Mouse (Mus musculus) B cell, adult 2 months (primary cell): ENCODE results near the gene Agpat1.
A peak's percentile ranks its signal among the peaks of the same experiment; 100 is the strongest.

Experiments used
- DNase-seq, 2 experiments: peaks; one replicate each; pipeline ENCODE4 v3.0.0; 2022

Agpat1 gene

GRCm38 (mm10) chr17:34586796-34587422 lies 17.2 kb upstream of the Agpat1 start:
- DNase-seq, result peak; percentile 71 to 72

DNA sequence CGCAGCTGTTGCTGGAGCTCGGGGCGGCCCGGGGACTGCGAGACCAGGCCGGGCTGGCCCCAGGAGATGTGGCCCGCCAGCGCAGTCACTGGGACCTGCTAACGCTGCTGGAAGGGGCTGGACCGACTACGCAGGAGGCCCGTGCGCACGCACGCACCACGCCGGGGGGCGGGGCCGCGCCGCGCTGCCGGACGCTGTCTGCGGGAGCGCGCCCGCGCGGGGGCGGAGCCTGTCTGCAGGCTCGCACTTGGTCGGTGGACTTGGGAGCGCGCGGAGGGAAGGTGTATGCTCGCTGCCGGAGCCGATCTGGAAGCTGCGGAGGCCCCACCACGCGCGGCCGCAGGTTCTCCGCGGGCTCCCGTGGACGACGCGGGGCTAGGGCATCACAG lies 16.6 kb upstream of the Agpat1 start:
- peak; percentile 99 to 100 for DNase-seq

DNA sequence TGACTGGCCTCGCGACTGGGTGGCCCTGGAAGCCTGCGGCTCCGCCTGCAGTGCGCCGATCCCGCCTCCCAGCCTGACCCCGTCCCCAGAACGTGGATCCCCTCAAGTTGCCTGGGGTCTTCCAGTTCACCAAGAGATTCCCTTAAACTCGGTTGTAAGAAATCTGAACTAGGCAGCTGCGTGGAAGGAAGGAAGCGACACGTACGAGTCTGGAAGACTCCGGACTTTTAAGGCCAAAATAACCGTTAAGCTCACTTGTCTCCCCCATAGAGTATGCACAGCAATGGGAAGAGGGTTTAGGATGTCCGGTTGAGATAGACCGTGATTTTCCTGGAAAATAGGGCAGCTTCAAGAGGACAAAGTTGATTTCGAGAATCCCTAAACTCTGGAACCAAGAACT lies 16.2 kb upstream of the Agpat1 start:
- DNase-seq, result no peak

DNA sequence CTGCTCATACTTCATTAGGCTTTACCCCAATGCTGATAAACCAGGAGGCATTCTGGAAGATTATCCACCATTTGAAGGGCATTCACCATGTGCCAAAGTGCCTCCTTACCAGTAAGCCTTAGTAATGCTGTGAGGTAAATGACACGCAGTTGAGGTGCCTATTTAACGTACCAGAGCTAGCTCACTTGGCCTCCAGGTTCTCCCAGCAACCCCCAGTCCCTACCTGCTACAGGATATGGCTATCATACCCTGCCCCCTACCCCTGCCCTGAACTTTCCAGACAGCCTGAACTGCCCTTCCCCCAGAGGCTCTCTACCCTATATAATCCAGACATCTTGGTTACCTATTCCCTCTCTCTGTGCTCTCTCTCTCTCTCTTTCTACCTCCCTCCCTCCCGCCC lies 15.3 kb upstream of the Agpat1 start:
- no peak for DNase-seq

DNA sequence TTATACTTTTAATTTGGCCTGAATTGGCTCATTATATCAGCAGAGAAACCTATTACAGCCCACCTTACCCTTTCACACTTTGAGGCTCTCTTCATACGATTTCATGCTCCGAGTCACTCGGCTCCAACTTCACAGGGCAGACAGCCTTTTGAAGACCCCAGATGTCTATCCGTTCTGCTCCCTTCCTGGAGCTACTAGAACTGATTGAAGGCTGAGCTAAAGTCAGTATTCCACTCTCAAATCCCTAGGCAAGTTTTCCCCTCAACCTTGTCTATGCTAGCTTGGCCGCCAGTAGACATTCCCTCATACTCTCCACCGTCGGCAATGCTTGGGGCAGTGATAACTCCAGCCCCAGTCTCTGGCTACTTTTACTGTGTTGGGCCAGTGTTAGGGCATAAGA lies 14.9 kb upstream of the Agpat1 start:
- DNase-seq, result no peak

DNA sequence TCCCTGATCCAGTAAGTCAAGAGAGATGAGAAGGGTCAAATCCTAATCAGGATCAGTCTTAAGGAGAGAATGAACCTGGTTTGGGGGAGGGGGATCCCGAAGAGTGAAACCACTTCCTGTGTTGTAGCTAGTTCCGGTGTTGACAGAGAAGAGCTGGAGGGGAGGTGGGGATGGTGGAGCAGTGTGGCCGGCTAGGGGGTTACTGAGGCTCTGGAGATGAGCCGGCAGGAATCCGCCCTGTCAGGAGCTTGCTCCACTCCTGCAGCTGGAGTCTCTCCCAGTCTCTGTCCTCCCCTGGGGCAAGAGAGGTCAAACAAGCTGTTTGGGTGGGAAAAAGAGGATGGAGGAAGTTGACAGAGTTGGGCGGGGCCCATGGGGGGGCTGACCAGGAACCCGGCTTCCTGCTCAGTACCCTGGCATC lies 14.4 kb upstream of the Agpat1 start, which contains the start of gene Gpsm3:
Gene Gpsm3, plus strand, starts transcription at position 126 of the 421 bp plus-strand sequence.
- DNase-seq, result peak; percentile 61 to 64

DNA sequence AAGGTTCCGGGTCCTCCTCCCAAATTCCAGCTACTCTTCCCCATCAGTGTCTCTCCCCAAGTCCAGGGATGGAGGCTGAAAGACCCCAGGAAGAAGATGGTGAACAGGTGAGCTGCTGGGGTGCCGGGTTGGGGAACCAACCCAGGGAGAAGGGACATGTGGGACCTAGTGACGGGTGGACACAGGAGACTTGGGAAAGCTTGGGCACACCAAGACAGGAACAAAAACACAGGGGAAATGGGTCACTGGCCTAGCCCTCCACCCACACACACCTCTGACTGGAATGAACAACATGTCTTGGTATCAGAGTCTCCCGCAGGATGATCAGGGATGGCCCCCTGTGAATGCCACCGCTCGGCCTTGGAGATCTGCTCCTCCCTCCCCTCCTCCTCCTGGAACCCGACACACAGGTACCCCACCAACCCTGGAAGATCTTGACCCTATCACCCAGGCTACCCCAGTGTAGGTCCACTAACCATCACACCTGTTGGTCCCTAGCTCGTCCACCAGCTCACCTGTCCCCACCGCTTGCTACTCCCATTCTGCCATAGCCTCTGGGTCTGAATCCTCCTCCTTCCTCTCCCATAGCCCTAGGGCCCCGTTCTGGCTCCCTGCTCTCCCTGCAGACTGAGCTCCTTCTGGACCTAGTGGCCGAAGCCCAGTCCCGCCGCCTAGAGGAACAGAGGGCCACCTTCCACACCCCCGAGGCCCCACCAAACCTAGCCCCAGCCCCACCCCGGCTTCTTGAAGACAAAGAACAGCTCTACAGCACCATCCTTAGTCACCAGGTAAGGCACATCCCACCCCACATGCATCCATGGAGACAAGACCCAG lies 13.7 kb upstream of the Agpat1 start:
- no peak for DNase-seq

DNA sequence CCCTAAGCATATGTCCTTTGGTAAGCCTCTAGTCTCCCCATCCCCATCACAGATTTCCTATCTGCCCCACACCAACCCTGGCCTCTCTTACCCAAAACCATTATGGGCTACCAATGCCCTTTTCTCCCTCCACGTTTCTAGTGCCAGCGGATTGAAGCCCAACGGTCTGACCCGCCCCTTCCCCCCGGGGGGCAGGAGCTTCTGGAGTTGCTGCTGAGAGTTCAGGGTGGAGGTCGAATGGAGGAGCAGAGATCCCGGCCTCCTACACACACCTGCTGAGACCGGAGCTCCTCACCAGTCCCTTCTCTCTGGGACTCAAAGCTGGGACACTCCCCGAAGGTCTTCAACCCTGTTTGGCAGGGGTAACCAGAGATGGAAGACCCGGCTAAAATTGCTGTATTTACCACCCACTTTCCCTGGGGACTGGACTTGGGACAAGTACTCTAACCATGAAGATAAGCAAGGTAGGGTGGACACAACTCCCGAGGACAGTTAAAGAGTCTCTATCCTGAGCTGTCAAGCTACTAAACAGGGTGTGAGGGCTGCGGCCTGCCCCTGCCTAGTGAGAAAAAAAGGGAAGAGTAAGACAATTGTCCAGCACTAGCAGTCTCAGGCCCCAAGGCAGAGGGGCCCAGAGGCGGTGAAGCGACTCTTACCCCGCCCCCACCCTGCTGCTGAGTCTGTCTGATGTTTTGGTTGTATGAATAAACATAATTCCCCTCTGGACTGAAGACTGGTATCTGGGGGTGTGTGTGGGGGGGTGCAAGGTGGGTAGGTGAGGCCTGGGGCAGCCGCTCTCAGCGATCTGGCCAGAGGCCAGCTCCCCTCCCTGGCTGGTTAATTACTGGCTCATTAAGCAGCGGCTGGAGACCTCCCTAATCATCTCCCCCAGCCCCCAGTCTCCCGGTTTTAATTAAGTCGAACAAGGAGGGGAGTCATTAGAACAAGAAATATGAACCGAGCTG lies 12.8 kb upstream of the Agpat1 start, which contains the start of gene Pbx2:
Gene Pbx2, plus strand, starts transcription at position 238 of the 965 bp plus-strand sequence.
- DNase-seq, result peak; percentile 22 to 29

DNA sequence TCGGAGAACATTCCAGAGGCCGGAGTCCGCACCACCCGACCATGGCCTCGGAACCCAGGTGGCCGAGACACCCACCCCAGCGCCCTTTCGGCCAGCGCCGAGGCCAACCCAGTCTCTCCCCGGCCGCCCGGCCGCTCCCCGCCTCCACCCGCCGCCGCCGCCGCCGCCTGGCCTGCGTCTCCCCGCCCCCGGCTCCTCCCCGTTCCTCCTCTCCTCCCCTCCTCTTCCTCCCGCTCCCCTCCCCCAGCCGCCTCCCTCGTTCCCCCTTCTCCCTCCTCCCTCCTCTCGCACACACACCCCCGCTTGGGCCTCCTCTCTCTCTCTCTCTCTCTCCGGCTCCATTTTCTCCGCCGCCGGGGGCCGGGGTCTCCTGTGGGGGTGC lies 12.1 kb upstream of the Agpat1 start:
- peak; percentile 77 to 79 for DNase-seq

GRCm38 (mm10) chr17:34592581-34593549 lies 11.2 kb upstream of the Agpat1 start:
- DNase-seq, result no peak

DNA sequence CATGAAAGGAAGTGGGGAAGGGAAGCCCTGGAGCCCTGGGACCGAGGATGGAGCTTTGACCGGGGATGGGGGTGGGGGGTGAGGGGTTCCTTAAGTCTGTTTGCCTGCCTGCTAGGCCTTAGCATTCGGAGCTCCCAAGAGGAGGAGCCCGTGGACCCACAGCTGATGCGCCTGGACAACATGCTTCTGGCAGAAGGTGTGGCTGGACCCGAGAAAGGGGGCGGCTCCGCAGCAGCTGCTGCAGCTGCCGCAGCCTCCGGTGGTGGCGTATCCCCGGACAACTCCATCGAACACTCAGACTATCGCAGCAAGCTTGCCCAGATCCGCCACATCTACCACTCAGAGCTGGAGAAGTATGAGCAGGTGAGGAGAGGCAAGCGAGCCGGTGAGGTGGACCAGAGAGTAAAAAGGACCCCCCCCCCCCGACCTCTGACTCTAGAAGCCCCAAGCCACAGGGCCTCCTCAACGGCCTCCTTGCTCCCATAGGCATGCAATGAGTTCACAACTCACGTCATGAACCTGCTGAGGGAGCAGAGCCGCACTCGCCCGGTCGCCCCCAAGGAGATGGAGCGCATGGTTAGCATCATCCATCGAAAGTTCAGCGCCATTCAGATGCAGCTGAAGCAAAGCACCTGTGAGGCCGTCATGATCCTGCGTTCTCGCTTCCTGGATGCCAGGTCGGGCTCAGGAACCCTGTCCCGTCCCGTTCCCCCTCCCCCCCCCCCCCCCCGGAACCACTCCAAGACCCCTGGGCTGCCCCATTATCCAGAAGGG lies 10.1 kb upstream of the Agpat1 start:
- DNase-seq, result no peak

GRCm38 (mm10) chr17:34596098-34596497 lies 8.0 kb upstream of the Agpat1 start:
- no peak for DNase-seq

- no peak for DNase-seq
Observed at GRCm38 (mm10) chr17:34597566-34598095, 6.4 kb upstream of the Agpat1 start, which contains the start of gene Ager. Ager (plus strand) TSS chr17:34597862.

DNA sequence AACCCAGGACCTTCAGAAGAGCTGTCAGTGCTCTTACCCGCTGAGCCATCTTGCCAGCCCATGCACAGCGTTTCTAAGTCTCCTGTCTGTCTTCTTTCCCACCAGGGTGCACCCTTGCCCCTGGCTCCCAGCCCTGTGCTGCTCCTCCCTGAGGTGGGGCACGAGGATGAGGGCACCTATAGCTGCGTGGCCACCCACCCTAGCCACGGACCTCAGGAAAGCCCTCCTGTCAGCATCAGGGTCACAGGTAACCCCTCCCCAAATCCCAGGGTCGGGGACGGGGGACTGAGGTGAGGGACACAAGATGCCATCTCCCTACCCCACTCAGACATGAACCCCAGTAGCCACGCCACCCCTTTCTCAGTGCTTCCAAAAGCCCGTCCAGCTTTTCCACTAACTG lies 4.2 kb upstream of the Agpat1 start:
- DNase-seq, result no peak

DNA sequence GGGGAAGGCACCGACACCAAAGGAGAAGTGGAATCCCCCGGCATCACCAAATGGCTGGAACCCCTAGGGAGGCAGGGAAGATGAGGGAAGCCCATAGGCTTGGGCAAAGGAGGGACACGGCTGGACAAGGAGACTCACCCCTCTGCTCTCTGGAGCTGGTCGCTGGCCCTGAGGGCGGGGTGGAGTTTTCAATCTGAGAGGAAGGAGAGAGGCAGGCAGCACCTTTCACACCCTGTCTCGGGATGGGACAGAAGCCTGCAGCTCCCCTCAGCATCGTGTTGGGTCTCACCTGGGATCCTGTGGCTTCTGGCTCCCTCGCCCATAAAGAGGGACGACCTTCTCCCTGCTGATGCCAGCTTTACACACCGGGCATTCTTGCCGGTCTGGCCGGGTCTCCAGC lies 2.3 kb upstream of the Agpat1 start:
- DNase-seq, result no peak

DNA sequence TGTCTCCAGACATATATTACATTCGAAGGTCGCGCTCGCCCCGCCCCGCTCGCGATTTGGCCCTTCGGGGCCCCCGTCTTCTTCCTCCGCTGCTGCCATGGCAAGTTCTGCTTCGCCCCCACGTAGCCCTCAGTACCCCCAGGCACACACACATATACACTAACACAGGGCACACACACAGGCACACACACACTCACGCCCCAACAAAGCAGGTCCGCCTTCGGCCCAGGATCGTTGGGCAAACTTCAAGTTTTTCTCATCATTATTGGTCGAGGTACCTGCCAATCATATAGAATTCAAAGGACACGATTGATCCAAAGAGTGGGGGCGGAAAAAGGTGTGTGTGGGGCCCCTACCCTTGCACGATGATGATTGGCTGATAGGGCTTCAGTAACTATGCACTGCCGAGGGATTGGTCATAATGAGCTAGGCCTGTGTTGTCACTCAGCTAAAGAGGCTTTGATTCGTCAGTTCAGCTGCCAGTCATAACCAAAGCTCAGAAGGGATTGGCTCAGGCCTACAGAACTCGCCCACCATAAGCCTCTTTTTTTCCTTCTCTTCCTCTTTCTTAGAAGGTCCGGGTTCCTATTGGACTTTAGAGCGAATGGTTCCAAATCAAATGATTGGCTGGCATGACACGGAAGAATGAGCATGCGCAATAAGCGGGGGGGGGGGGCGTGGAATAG lies 544 bp upstream of the Agpat1 start, which contains the start of gene Rnf5:
Gene Rnf5, minus strand, starts transcription at position 316 of the 686 bp plus-strand sequence.
- peak; percentile 92 to 95 for DNase-seq

- peak in 1 of 2 experiments; percentile 31 for DNase-seq
Observed at GRCm38 (mm10) chr17:34604511-34605237, 612 bp downstream of the Agpat1 start.

DNA sequence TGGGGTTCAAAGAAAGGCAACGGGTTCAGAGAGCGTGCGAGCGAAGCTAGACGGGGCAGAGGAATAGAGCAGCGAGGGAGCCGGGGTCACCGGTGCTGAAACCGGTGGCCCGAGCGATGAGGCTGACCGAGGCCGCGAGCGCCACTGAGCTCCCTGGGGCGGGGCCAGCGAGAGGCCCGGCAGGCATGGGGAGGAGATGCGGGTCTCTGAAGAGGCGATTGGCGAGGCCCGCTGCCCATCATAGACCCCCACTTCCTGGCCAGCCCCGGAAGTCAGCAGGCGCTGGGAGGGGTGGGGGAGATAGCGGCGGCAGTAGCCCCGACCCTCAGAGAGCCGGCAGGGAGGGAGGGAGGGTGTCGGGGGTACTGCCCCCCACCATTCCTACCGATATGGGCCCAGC lies 1.5 kb downstream of the Agpat1 start:
- DNase-seq, result peak; percentile 90
